Mouse (Mus musculus): ENCODE measurements around the gene Atl1. TPM values are rescaled to one million over a fixed set of nuclear protein-coding genes. Genes with fewer than 3 reads are reported as not detected.

Gene Atl1
- 1 to 10 TPM in 1 of 2 experiments, under 1 TPM in 1; 0.06 to 1.7 TPM for polyA plus RNA-seq (2012; fragmentation: generic; extraction: Trizol)

GRCm38 (mm10) chr12:69892371-69893251 lies at the start of gene Atl1, which contains the start of gene Map4k5:
TSS of gene Atl1 (plus strand) at chr12:69892614.
TSS of gene Map4k5 (minus strand) at chr12:69893200.

GRCm38 (mm10) chr12:69986786-69987497 lies 94.5 kb downstream of the Atl1 start, which contains the start of gene Sav1:
TSS of gene Sav1 (minus strand) at chr12:69987002.

Other genes with a start within 250 kb of the Atl1 start
- 1 to 10 TPM in 1 of 2 experiments, under 1 TPM in 1; 0.16 to 2.5 TPM for gene Sos2, start 210.8 kb upstream of the Atl1 start, polyA plus RNA-seq (2012; fragmentation: generic; extraction: Trizol)
- gene L2hgdh, start 167.7 kb upstream of the Atl1 start, polyA plus RNA-seq (2012; fragmentation: generic; extraction: Trizol) = 1 to 10 TPM in 1 of 2 experiments, under 1 TPM in 1; 0.37 to 2.2 TPM
- gene Atp5s, start 167.7 kb upstream of the Atl1 start, polyA plus RNA-seq (2012; fragmentation: generic; extraction: Trizol) = 1 to 10 TPM in 1 of 2 experiments, under 1 TPM in 1; 0.82 to 8.3 TPM
- gene Cdkl1, start 101.3 kb upstream of the Atl1 start, polyA plus RNA-seq (2012; fragmentation: generic; extraction: Trizol) = not detected
- 1 to 10 TPM in 1 of 2 experiments, under 1 TPM in 1; 0.55 to 5.7 TPM for gene Map4k5, start 586 bp downstream of the Atl1 start, polyA plus RNA-seq (2012; fragmentation: generic; extraction: Trizol)
- 10 to 100 TPM in 1 of 2 experiments, 1 to 10 TPM in 1; 7.2 to 24.1 TPM for gene Sav1, start 94.4 kb downstream of the Atl1 start, polyA plus RNA-seq (2012; fragmentation: generic; extraction: Trizol)
- 1 to 10 TPM in 1 of 2 experiments, under 1 TPM in 1; 0.39 to 4.0 TPM for gene Nin, start 221.1 kb downstream of the Atl1 start, polyA plus RNA-seq (2012; fragmentation: generic; extraction: Trizol)